Mouse (Mus musculus): ENCODE data around the gene Mlxipl. TPM values are rescaled to one million over a fixed set of nuclear protein-coding genes. Genes with fewer than 3 reads are reported as not detected.
A peak's percentile ranks its signal among the peaks of the same experiment; 100 is the strongest.

The Mlxipl gene
- total and polyA plus RNA-seq, 3 experiments: 24.2 to 49.0 (median 25.9) TPM

- Histone ChIP-seq H3K27ac (no peak overlapping the region), H3K4me1 (ENCODE audit: control insufficient read depth, insufficient read depth, low read length) (peaks cover 1% of the 10 kb centered on the region), H3K4me3 (no peak overlapping the region), H3K9ac (ENCODE audit: low read depth, low read length) (no peak overlapping the region), H3K36me3 (ENCODE audit: control insufficient read depth, insufficient read depth, low read length) (peaks cover 12% of the 10 kb centered on the region), H3K79me2 (replicated peaks; ENCODE audit: control insufficient read depth, insufficient read depth, low read length) (no peaks in the 10 kb centered on the region; the same call in 1 of the 2 replicates), H3K27me3 (ENCODE audit: control insufficient read depth, insufficient read depth, low read length) (no peaks in the 10 kb centered on the region)
- no peak for TF ChIP-seq CTCF (IDR thresholded peaks at IDR 0.05)
- no peak for TF ChIP-seq POLR2A (IDR thresholded peaks at IDR 0.05; ENCODE audit: insufficient read depth, low read depth, low read length)
- TF ChIP-seq EP300 (IDR thresholded peaks at IDR 0.05; ENCODE audit: insufficient read depth, low read depth, low read length): no peak
- intact Hi-C loops (cut with DNase I): loop anchor here (1.0 to 5.0 kb wide), 2 partner anchors 15 to 173 kb away; no protein-coding TSS in a partner anchor
- no peak for DNase-seq
- 90% methylated on average over 3 of the region's 3 CpGs for WGBS
Measured at GRCm38 (mm10) chr5:135185016-135185415, 95.3 kb downstream of the Mlxipl start.

GRCm38 (mm10) chr5:135185596-135185995, 95.9 kb downstream of the Mlxipl start:
- H3K79me2 ChIP-seq (replicated peaks; ENCODE audit: control insufficient read depth, insufficient read depth, low read length): no peaks in the 10 kb centered on the region; the same call in 1 of the 2 replicates
- H3K27me3 ChIP-seq (ENCODE audit: control insufficient read depth, insufficient read depth, low read length): no peaks in the 10 kb centered on the region
- no peak overlapping the region for H3K9ac ChIP-seq (ENCODE audit: low read depth, low read length)
- intact Hi-C loops (cut with DNase I): loop anchor here (1.0 to 5.0 kb wide), 2 partner anchors 15 to 173 kb away; no protein-coding TSS in a partner anchor
- peaks cover 1% of the 10 kb centered on the region for H3K4me1 ChIP-seq (ENCODE audit: control insufficient read depth, insufficient read depth, low read length)
- 44% methylated on average over 3 of the region's 3 CpGs for WGBS
- no peak overlapping the region for H3K4me3 ChIP-seq
- TF ChIP-seq EP300 (IDR thresholded peaks at IDR 0.05; ENCODE audit: insufficient read depth, low read depth, low read length) (no peak), CTCF (IDR thresholded peaks at IDR 0.05) (peak; percentile 54)
- H3K27ac ChIP-seq: no peak overlapping the region
- DNase-seq: no peak
- H3K36me3 ChIP-seq (ENCODE audit: control insufficient read depth, insufficient read depth, low read length): peaks cover 12% of the 10 kb centered on the region

GRCm38 (mm10) chr5:135186231-135186620, 96.5 kb downstream of the Mlxipl start:
- H3K27ac ChIP-seq: peak overlapping the region; percentile 99
- no peak for DNase-seq
- intact Hi-C loops (cut with DNase I): loop anchor here (2.0 to 5.0 kb wide), 2 partner anchors 37 to 174 kb away; partner anchors contain the start of gene Tbl2
- H3K9ac ChIP-seq (ENCODE audit: low read depth, low read length): peak overlapping the region; percentile 45
- WGBS: 21% methylated on average over 10 of the region's 10 CpGs
- peaks cover 1% of the 10 kb centered on the region for H3K4me1 ChIP-seq (ENCODE audit: control insufficient read depth, insufficient read depth, low read length)
- no peaks in the 10 kb centered on the region for H3K27me3 ChIP-seq (ENCODE audit: control insufficient read depth, insufficient read depth, low read length)
- H3K4me3 ChIP-seq: peak overlapping the region; percentile 87
- TF ChIP-seq POLR2A (IDR thresholded peaks at IDR 0.05; ENCODE audit: insufficient read depth, low read depth, low read length): no peak
- no peak for TF ChIP-seq CTCF (IDR thresholded peaks at IDR 0.05)
- TF ChIP-seq EP300 (IDR thresholded peaks at IDR 0.05; ENCODE audit: insufficient read depth, low read depth, low read length): no peak
- no peaks in the 10 kb centered on the region; the same call in 1 of the 2 replicates for H3K79me2 ChIP-seq (replicated peaks; ENCODE audit: control insufficient read depth, insufficient read depth, low read length)
- peaks cover 14% of the 10 kb centered on the region for H3K36me3 ChIP-seq (ENCODE audit: control insufficient read depth, insufficient read depth, low read length)

- peaks cover 16% of the 10 kb centered on the region for H3K36me3 ChIP-seq (ENCODE audit: control insufficient read depth, insufficient read depth, low read length)
- peak; percentile 96 to 99 for DNase-seq
- H3K27me3 ChIP-seq (ENCODE audit: control insufficient read depth, insufficient read depth, low read length): no peaks in the 10 kb centered on the region
- peak within 1 kb of the TSS; percentile 99 for H3K27ac ChIP-seq
- H3K9ac ChIP-seq (ENCODE audit: low read depth, low read length): peak within 1 kb of the TSS; percentile 86
- no peaks in the 10 kb centered on the region; the same call in 1 of the 2 replicates for H3K79me2 ChIP-seq (replicated peaks; ENCODE audit: control insufficient read depth, insufficient read depth, low read length)
- under 1% methylated on average over 57 of the region's 57 CpGs for WGBS
- TF ChIP-seq CTCF (IDR thresholded peaks at IDR 0.05): peak; percentile 29
- TF ChIP-seq POLR2A (IDR thresholded peaks at IDR 0.05; ENCODE audit: insufficient read depth, low read depth, low read length): peak; percentile 84
- TF ChIP-seq EP300 (IDR thresholded peaks at IDR 0.05; ENCODE audit: insufficient read depth, low read depth, low read length): peak; percentile 52; the same call in 1 of the 2 replicates
- intact Hi-C loops (cut with DNase I): loop anchor here (2.0 to 5.0 kb wide), 2 partner anchors 38 to 174 kb away; partner anchors contain the start of gene Tbl2
- peak within 1 kb of the TSS; percentile 87 for H3K4me3 ChIP-seq
- H3K4me1 ChIP-seq (ENCODE audit: control insufficient read depth, insufficient read depth, low read length): peaks cover 1% of the 10 kb centered on the region
Measured at GRCm38 (mm10) chr5:135186621-135187348, 97.1 kb downstream of the Mlxipl start, which contains the start of gene Baz1b. Gene Baz1b (plus strand): TSS chr5:135187264.

- Histone ChIP-seq H3K4me3 (peak overlapping the region; percentile 87), H3K36me3 (ENCODE audit: control insufficient read depth, insufficient read depth, low read length) (peaks cover 22% of the 10 kb centered on the region), H3K27me3 (ENCODE audit: control insufficient read depth, insufficient read depth, low read length) (no peaks in the 10 kb centered on the region), H3K27ac (peak overlapping the region; percentile 99), H3K79me2 (replicated peaks; ENCODE audit: control insufficient read depth, insufficient read depth, low read length) (no peaks in the 10 kb centered on the region; the same call in none of the 2 replicates), H3K9ac (ENCODE audit: low read depth, low read length) (peak overlapping the region; percentile 86), H3K4me1 (ENCODE audit: control insufficient read depth, insufficient read depth, low read length) (peaks cover 1% of the 10 kb centered on the region)
- DNase-seq: no peak
- intact Hi-C loops (cut with DNase I): loop anchor here (2.0 to 5.0 kb wide), 2 partner anchors 39 to 175 kb away; partner anchors contain the start of gene Tbl2
- TF ChIP-seq POLR2A (IDR thresholded peaks at IDR 0.05; ENCODE audit: insufficient read depth, low read depth, low read length): no peak
- TF ChIP-seq CTCF (IDR thresholded peaks at IDR 0.05): 0 out of 2 replicates have a peak, but pooled peaks have one; percentile 1
- WGBS: under 1% methylated on average over 100 of the region's 102 CpGs
Measured at GRCm38 (mm10) chr5:135187349-135188213, 97.9 kb downstream of the Mlxipl start.

Other genes with a start within 250 kb of the Mlxipl start
- not detected for gene Tmem270, start 183.2 kb upstream of the Mlxipl start, total RNA-seq (2021)
- gene Tmem270, start 183.2 kb upstream of the Mlxipl start, polyA plus RNA-seq (2012; rRNA removed): not detected in 2 replicates
- not detected for gene Cldn13, start 174.4 kb upstream of the Mlxipl start, total RNA-seq (2021)
- gene Cldn13, start 174.4 kb upstream of the Mlxipl start, polyA plus RNA-seq (2012; rRNA removed): 0.10 TPM in 1 of 2 replicates, not detected in the other
- gene Mettl27, start 157.5 kb upstream of the Mlxipl start, total RNA-seq (2021): 1 to 10 TPM; 4.1 to 6.7 TPM
- gene Mettl27, start 157.5 kb upstream of the Mlxipl start, polyA plus RNA-seq (2012; rRNA removed): 2.8 TPM in 2 replicates
- not detected for gene Cldn4, start 143.0 kb upstream of the Mlxipl start, total RNA-seq (2021)
- gene Cldn4, start 143.0 kb upstream of the Mlxipl start, polyA plus RNA-seq (2012; rRNA removed): 0.68 TPM in 1 of 2 replicates, not detected in the other
- gene Cldn3, start 103.7 kb upstream of the Mlxipl start, total RNA-seq (2021): under 1 TPM in 1 of 2 experiments, not detected in 1; 0.26 TPM
- 0.12 and 6.8 TPM in 2 replicates for gene Cldn3, start 103.7 kb upstream of the Mlxipl start, polyA plus RNA-seq (2012; rRNA removed)
- gene Abhd11, start 80.7 kb upstream of the Mlxipl start, total RNA-seq (2021): 10 to 100 TPM; 56.9 to 64.5 TPM
- 90.2 and 110 TPM in 2 replicates for gene Abhd11, start 80.7 kb upstream of the Mlxipl start, polyA plus RNA-seq (2012; rRNA removed)
- gene Stx1a, start 66.4 kb upstream of the Mlxipl start, total RNA-seq (2021): 1 to 10 TPM; 1.4 to 1.5 TPM
- gene Stx1a, start 66.4 kb upstream of the Mlxipl start, polyA plus RNA-seq (2012; rRNA removed): 4.7 and 5.1 TPM in 2 replicates
- 10 to 100 TPM; 38.4 to 46.1 TPM for gene Dnajc30, start 25.7 kb upstream of the Mlxipl start, total RNA-seq (2021)
- gene Dnajc30, start 25.7 kb upstream of the Mlxipl start, polyA plus RNA-seq (2012; rRNA removed): 34.7 and 35.7 TPM in 2 replicates
- 10 to 100 TPM; 20.5 to 21.1 TPM for gene Bud23, start 24.9 kb upstream of the Mlxipl start, total RNA-seq (2021)
- 26.2 and 29.8 TPM in 2 replicates for gene Bud23, start 24.9 kb upstream of the Mlxipl start, polyA plus RNA-seq (2012; rRNA removed)
- under 1 TPM; 0.52 to 0.57 TPM for gene Vps37d, start 11.6 kb upstream of the Mlxipl start, total RNA-seq (2021)
- 0.61 and 0.72 TPM in 2 replicates for gene Vps37d, start 11.6 kb upstream of the Mlxipl start, polyA plus RNA-seq (2012; rRNA removed)
- 10 to 100 TPM in 1 of 2 experiments, 1 to 10 TPM in 1; 9.9 to 10.6 TPM for gene Tbl2, start 59.8 kb downstream of the Mlxipl start, total RNA-seq (2021)
- gene Tbl2, start 59.8 kb downstream of the Mlxipl start, polyA plus RNA-seq (2012; rRNA removed): 5.8 and 8.8 TPM in 2 replicates
- gene Bcl7b, start 78.4 kb downstream of the Mlxipl start, total RNA-seq (2021): 10 to 100 TPM; 40.3 to 44.1 TPM
- 37.5 and 37.6 TPM in 2 replicates for gene Bcl7b, start 78.4 kb downstream of the Mlxipl start, polyA plus RNA-seq (2012; rRNA removed)
- 10 to 100 TPM; 42.3 to 46.1 TPM for gene Baz1b, start 97.4 kb downstream of the Mlxipl start, total RNA-seq (2021)
- gene Baz1b, start 97.4 kb downstream of the Mlxipl start, polyA plus RNA-seq (2012; rRNA removed): 13.9 and 20.8 TPM in 2 replicates
- gene Fzd9, start 161.3 kb downstream of the Mlxipl start, total RNA-seq (2021): 1 to 10 TPM in 1 of 2 experiments, under 1 TPM in 1; 0.78 to 1.3 TPM
- gene Fzd9, start 161.3 kb downstream of the Mlxipl start, polyA plus RNA-seq (2012; rRNA removed): 1.8 TPM in 2 replicates